Comparison of ENCODE assay signal across 1 mouse cellular context in the genomic region with DNA sequence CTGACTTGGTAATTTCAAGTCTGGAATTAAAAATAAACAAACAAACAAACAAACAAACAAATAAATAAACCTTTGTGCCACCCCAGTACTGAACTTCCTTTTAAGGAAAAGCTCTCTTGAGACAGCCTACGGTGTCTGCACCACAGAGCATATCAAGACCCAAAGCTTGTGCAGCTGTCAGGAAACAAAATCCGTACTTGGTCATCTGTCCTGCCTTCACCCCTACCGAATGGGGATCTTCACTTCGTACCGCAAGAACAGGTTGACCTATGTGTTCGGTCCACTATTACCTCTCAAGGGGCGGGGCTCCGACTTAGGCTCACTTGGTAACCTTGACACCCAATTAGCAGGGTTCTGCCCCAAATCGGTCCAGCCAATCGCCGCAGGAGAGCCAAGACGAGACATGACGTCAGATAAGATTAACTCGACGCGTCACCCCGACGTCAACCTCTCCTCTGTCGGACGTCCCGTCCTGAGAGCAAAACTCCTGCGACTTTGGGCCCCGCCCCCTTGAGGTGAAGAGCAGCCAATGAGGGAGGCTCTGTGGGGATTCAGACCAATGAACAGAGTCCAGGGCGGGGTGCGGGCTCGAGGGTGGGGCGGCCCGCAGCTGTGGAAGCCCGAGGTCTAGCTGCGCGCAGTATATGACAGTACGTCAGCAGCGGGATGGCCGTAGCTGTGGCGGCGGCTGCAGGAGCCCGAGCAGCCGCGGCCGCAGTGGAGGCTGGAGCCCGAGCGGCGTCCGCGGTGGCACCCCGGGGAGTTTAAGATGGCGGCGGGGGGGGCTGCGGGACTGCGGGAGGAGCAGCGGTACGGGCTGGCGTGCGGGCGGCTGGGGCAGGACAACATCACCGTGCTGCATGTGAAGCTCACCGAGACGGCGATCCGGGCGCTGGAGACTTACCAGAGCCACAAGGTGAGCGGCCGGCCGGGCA.
TF ChIP-seq lines count a peak whose summit lies in the region.

No protein-coding gene starts in this region.

TF ChIP-seq in CH12.LX, 34 proteins besides CTCF, POLR2A, EP300 and RAD21 (continued from another document):
- TF ChIP-seq MEF2A (IDR thresholded peaks at IDR 0.05; ENCODE audit: borderline replicate concordance, low read depth, low read length) (0 out of 2 replicates have a peak, but pooled peaks have one; percentile 11), IRF4 (IDR thresholded peaks at IDR 0.05; ENCODE audit: low read depth, low read length) (peak; percentile 41; the same call in 1 of the 2 replicates), ELF1 (IDR thresholded peaks at IDR 0.05; ENCODE audit: low read depth, low read length) (peak; percentile 26; the same call in 1 of the 2 replicates), ETS1 (conservative IDR thresholded peaks at IDR 0.05; ENCODE audit: low read depth, low read length) (peak; percentile 31; the same call in 1 of the 2 replicates), RCOR1 (conservative IDR thresholded peaks at IDR 0.05; ENCODE audit: low read depth, low read length) (no peak), TCF12 (IDR thresholded peaks at IDR 0.05; ENCODE audit: low read depth, low read length) (peak; percentile 96), USF2 (conservative IDR thresholded peaks at IDR 0.05; ENCODE audit: low read depth, low read length) (no peak), PAX5 (IDR thresholded peaks at IDR 0.05; ENCODE audit: low read length) (no peak), ZMIZ1 (IDR thresholded peaks at IDR 0.05; ENCODE audit: low read depth, low read length) (peak; percentile 94), GABPA (IDR thresholded peaks at IDR 0.05; ENCODE audit: insufficient replicate concordance, low read depth, low read length) (peak; percentile 98), MAFK (IDR thresholded peaks at IDR 0.05; ENCODE audit: insufficient replicate concordance, low read length) (no peak), HCFC1 (IDR thresholded peaks at IDR 0.05; ENCODE audit: low read depth, low read length) (peak; percentile 19; the same call in 1 of the 2 replicates), POLR2AphosphoS2 (IDR thresholded peaks at IDR 0.05; ENCODE audit: low read depth, low read length) (peak; percentile 87; the same call in 1 of the 2 replicates), MAZ (IDR thresholded peaks at IDR 0.05; ENCODE audit: low read depth, low read length) (peak; percentile 55; the same call in 1 of the 2 replicates), MAX (IDR thresholded peaks at IDR 0.05; ENCODE audit: low read length) (no peak), MYC (IDR thresholded peaks at IDR 0.05; ENCODE audit: low read depth, low read length) (no peak), ZKSCAN1 (IDR thresholded peaks at IDR 0.05; ENCODE audit: borderline replicate concordance, low read depth, low read length) (no peak), USF1 (IDR thresholded peaks at IDR 0.05; ENCODE audit: low read depth, low read length) (no peak), ZNF384 (IDR thresholded peaks at IDR 0.05; ENCODE audit: low read depth, low read length) (no peak), MXI1 (IDR thresholded peaks at IDR 0.05; ENCODE audit: low read depth, low read length) (peak; percentile 14; the same call in 1 of the 2 replicates), SMC3 (IDR thresholded peaks at IDR 0.05; ENCODE audit: low read depth, low read length) (no peak), ZC3H11A (IDR thresholded peaks at IDR 0.05; ENCODE audit: low read depth, low read length) (no peak), NRF1 (IDR thresholded peaks at IDR 0.05; ENCODE audit: low read depth, low read length) (peak; percentile 51; the same call in 1 of the 2 replicates), TBP (conservative IDR thresholded peaks at IDR 0.05; ENCODE audit: low read depth, low read length) (peak; percentile 88), JUN (IDR thresholded peaks at IDR 0.05; ENCODE audit: insufficient read depth, low read depth, low read length) (no peak; the same call in 1 of the 2 replicates), KAT2A (IDR thresholded peaks at IDR 0.05; ENCODE audit: insufficient replicate concordance, low read length) (no peak), BHLHE40 (IDR thresholded peaks at IDR 0.05; ENCODE audit: low read depth, low read length) (0 out of 2 replicates have a peak, but pooled peaks have one; percentile 4), E2F4 (IDR thresholded peaks at IDR 0.05; ENCODE audit: insufficient replicate concordance, low read depth, low read length) (no peak)
